Mouse (Mus musculus) heart, adult 8-10 months (tissue): ENCODE results near the gene Cnga4. TPM values are rescaled to one million over a fixed set of nuclear protein-coding genes. Genes with fewer than 3 reads are reported as not detected.
"Not testable (repeated sequence)": the region's sequence is repeated elsewhere in the genome, so short reads cannot be mapped to it uniquely, and the experiment has no call there.

Experiments used
- DNase-seq: peaks from one replicate; pipeline ENCODE4 v3.0.0; 2022; ENCODE audit warnings: low spot score
- total RNA-seq, 4 experiments: library from RNA; stranded (reverse); gene quantifications; 2 replicates each; pipeline ENCODE4 v1.2.4; 2022

Cnga4 gene
- not detected for total RNA-seq

- no peak for DNase-seq
These were observed at the start of gene Cnga4 for GRCm38 (mm10) chr7:105404268-105404667. TSS of gene Cnga4 (plus strand) at chr7:105404568.

GRCm38 (mm10) chr7:105356064-105356463, 48.3 kb upstream of the Cnga4 start:
- DNase-seq = not testable (repeated sequence)

- not testable (repeated sequence) for DNase-seq
These were observed 47.9 kb upstream of the Cnga4 start for GRCm38 (mm10) chr7:105356487-105356886.

GRCm38 (mm10) chr7:105361713-105362112, 42.7 kb upstream of the Cnga4 start:
- DNase-seq = no peak

GRCm38 (mm10) chr7:105367268-105367667, 37.1 kb upstream of the Cnga4 start:
- no peak for DNase-seq

GRCm38 (mm10) chr7:105367930-105368329, 36.4 kb upstream of the Cnga4 start, which contains the start of gene Olfr692:
TSS of gene Olfr692 (plus strand) at chr7:105368230.
- no peak for DNase-seq

GRCm38 (mm10) chr7:105368521-105368920, 35.8 kb upstream of the Cnga4 start:
- DNase-seq = no peak

- no peak for DNase-seq
These were observed 31.5 kb upstream of the Cnga4 start for GRCm38 (mm10) chr7:105372912-105373311.

GRCm38 (mm10) chr7:105373509-105373908, 30.9 kb upstream of the Cnga4 start:
- peak; percentile 36 for DNase-seq

GRCm38 (mm10) chr7:105373976-105374375, 30.4 kb upstream of the Cnga4 start:
- DNase-seq = no peak

- DNase-seq = no peak
These were observed 29.5 kb upstream of the Cnga4 start, which contains the start of gene Gm5901 for GRCm38 (mm10) chr7:105374866-105375265. TSS of gene Gm5901 (plus strand) at chr7:105375038.

GRCm38 (mm10) chr7:105380329-105380728, 24.0 kb upstream of the Cnga4 start:
- DNase-seq = no peak

GRCm38 (mm10) chr7:105387696-105388095, 16.7 kb upstream of the Cnga4 start:
- DNase-seq = no peak

GRCm38 (mm10) chr7:105390236-105390635, 14.1 kb upstream of the Cnga4 start:
- no peak for DNase-seq

- no peak for DNase-seq
These were observed 9.8 kb upstream of the Cnga4 start for GRCm38 (mm10) chr7:105394606-105395005.

- DNase-seq = no peak
These were observed 9.1 kb upstream of the Cnga4 start for GRCm38 (mm10) chr7:105395131-105395820.

- DNase-seq = no peak
These were observed 8.2 kb upstream of the Cnga4 start for GRCm38 (mm10) chr7:105396126-105396525.

GRCm38 (mm10) chr7:105399058-105399934, 5.1 kb upstream of the Cnga4 start:
- no peak for DNase-seq

GRCm38 (mm10) chr7:105399935-105400624, 4.3 kb upstream of the Cnga4 start, which contains the start of gene Fam160a2:
TSS of gene Fam160a2 (minus strand) at chr7:105400054.
- DNase-seq = peak; percentile 100

- no peak for DNase-seq
These were observed 2.0 kb downstream of the Cnga4 start for GRCm38 (mm10) chr7:105406322-105406721.

GRCm38 (mm10) chr7:105411874-105412632, 7.7 kb downstream of the Cnga4 start:
- peak; percentile 75 for DNase-seq
